Mouse (Mus musculus): Measurements from ENCODE around the gene Emc6. TPM values are rescaled to one million over a fixed set of nuclear protein-coding genes. Genes with fewer than 3 reads are reported as not detected.

Gene Emc6
- polyA plus RNA-seq, 1 experiment from 2014 or later: 133 TPM

- H3K4me1 ChIP-seq: no peaks in the 10 kb centered on the region
- H3K9me3 ChIP-seq (replicated peaks): no peaks in the 10 kb centered on the region
- no peak overlapping the region for H3K4me3 ChIP-seq
- H3K27ac ChIP-seq: no peak overlapping the region
- ATAC-seq: no peak
- H3K36me3 ChIP-seq (ENCODE audit: poor library complexity, severe bottlenecking): no peaks in the 10 kb centered on the region
- H3K4me2 ChIP-seq: no peak overlapping the region
- WGBS: 58% methylated on average over 11 of the region's 11 CpGs
- no peak overlapping the region for H3K9ac ChIP-seq
- H3K27me3 ChIP-seq: 0 out of 2 replicates have a peak, but pooled peaks cover 2% of the 10 kb centered on the region
Measured at GRCm38 (mm10) chr11:73146026-73146974, 30.5 kb downstream of the Emc6 start.

GRCm38 (mm10) chr11:73144261-73144681 lies 32.6 kb downstream of the Emc6 start:
- no peak overlapping the region for H3K9ac ChIP-seq
- no peaks in the 10 kb centered on the region for H3K36me3 ChIP-seq (ENCODE audit: poor library complexity, severe bottlenecking)
- no peak overlapping the region for H3K4me3 ChIP-seq
- H3K27me3 ChIP-seq: 0 out of 2 replicates have a peak, but pooled peaks cover 2% of the 10 kb centered on the region
- 78% methylated on average over 1 of the region's 1 CpGs for WGBS
- no peak overlapping the region for H3K27ac ChIP-seq
- ATAC-seq: no peak
- H3K4me2 ChIP-seq: no peak overlapping the region
- no peaks in the 10 kb centered on the region for H3K4me1 ChIP-seq
- no peaks in the 10 kb centered on the region for H3K9me3 ChIP-seq (replicated peaks)

GRCm38 (mm10) chr11:73137591-73138501 lies 39.0 kb downstream of the Emc6 start, which contains the start of gene Haspin:
TSS of gene Haspin (minus strand) at chr11:73138294.
- under 1% methylated on average over 65 of the region's 84 CpGs for WGBS
- no peaks in the 10 kb centered on the region for H3K9me3 ChIP-seq (replicated peaks)
- H3K36me3 ChIP-seq (ENCODE audit: poor library complexity, severe bottlenecking): peaks cover 23% of the 10 kb centered on the region

GRCm38 (mm10) chr11:73137116-73137515 lies 39.7 kb downstream of the Emc6 start:
- no peaks in the 10 kb centered on the region for H3K9me3 ChIP-seq (replicated peaks)
- no peak overlapping the region for H3K27ac ChIP-seq
- 39% methylated on average over 11 of the region's 11 CpGs for WGBS
- H3K9ac ChIP-seq: peak overlapping the region; percentile 81
- no peak for ATAC-seq
- peak overlapping the region; percentile 82 for H3K4me3 ChIP-seq
- H3K4me1 ChIP-seq: peaks cover 38% of the 10 kb centered on the region
- H3K4me2 ChIP-seq: peak overlapping the region; percentile 78
- no peaks in the 10 kb centered on the region for H3K27me3 ChIP-seq
- H3K36me3 ChIP-seq (ENCODE audit: poor library complexity, severe bottlenecking): peaks cover 30% of the 10 kb centered on the region

More at GRCm38 (mm10) chr11:73137591-73138501, 39.0 kb downstream of the Emc6 start, which contains the start of gene Haspin:
- no peaks in the 10 kb centered on the region for H3K27me3 ChIP-seq
- peak within 1 kb of the TSS; percentile 82 for H3K4me3 ChIP-seq
- peak; percentile 97 for ATAC-seq
- H3K27ac ChIP-seq: no peak within 1 kb of the TSS
- peak within 1 kb of the TSS; percentile 78 for H3K4me2 ChIP-seq
- peaks cover 38% of the 10 kb centered on the region for H3K4me1 ChIP-seq
- H3K9ac ChIP-seq: peak within 1 kb of the TSS; percentile 81

GRCm38 (mm10) chr11:73136587-73136986 lies 40.2 kb downstream of the Emc6 start:
- peak overlapping the region; percentile 81; the same call in 1 of the 2 replicates for H3K9ac ChIP-seq
- peak overlapping the region; percentile 82 for H3K4me3 ChIP-seq
- H3K9me3 ChIP-seq (replicated peaks): no peaks in the 10 kb centered on the region
- no peak overlapping the region for H3K27ac ChIP-seq
- no peaks in the 10 kb centered on the region for H3K27me3 ChIP-seq
- no peak for ATAC-seq
- H3K4me2 ChIP-seq: peak overlapping the region; percentile 78
- peaks cover 38% of the 10 kb centered on the region for H3K4me1 ChIP-seq
- H3K36me3 ChIP-seq (ENCODE audit: poor library complexity, severe bottlenecking): peaks cover 32% of the 10 kb centered on the region
- 89% methylated on average over 6 of the region's 6 CpGs for WGBS

- 93% methylated on average over 5 of the region's 5 CpGs for WGBS
- no peaks in the 10 kb centered on the region for H3K27me3 ChIP-seq
- peaks cover 43% of the 10 kb centered on the region for H3K36me3 ChIP-seq (ENCODE audit: poor library complexity, severe bottlenecking)
- H3K9ac ChIP-seq: no peak overlapping the region
- H3K4me2 ChIP-seq: peak overlapping the region; percentile 36
- H3K27ac ChIP-seq: no peak overlapping the region
- no peak for ATAC-seq
- H3K9me3 ChIP-seq (replicated peaks): no peaks in the 10 kb centered on the region
- H3K4me3 ChIP-seq: 0 out of 2 replicates have a peak overlapping the region, but pooled peaks have one; percentile 4
- H3K4me1 ChIP-seq: peaks cover 38% of the 10 kb centered on the region
Measured at GRCm38 (mm10) chr11:73134222-73134621, 42.6 kb downstream of the Emc6 start.

GRCm38 (mm10) chr11:73132999-73133398 lies 43.8 kb downstream of the Emc6 start:
- Histone ChIP-seq H3K27me3 (no peaks in the 10 kb centered on the region), H3K36me3 (ENCODE audit: poor library complexity, severe bottlenecking) (peaks cover 43% of the 10 kb centered on the region), H3K4me1 (peaks cover 35% of the 10 kb centered on the region), H3K27ac (no peak overlapping the region), H3K9ac (no peak overlapping the region), H3K4me3 (no peak overlapping the region), H3K9me3 (replicated peaks) (no peaks in the 10 kb centered on the region), H3K4me2 (no peak overlapping the region)
- ATAC-seq: no peak
- WGBS: 96% methylated on average over 6 of the region's 6 CpGs

GRCm38 (mm10) chr11:73131020-73131419 lies 45.8 kb downstream of the Emc6 start:
- 86% methylated on average over 7 of the region's 7 CpGs for WGBS
- H3K4me3 ChIP-seq: no peak overlapping the region
- H3K9me3 ChIP-seq (replicated peaks): no peaks in the 10 kb centered on the region

GRCm38 (mm10) chr11:73126495-73126894 lies 50.3 kb downstream of the Emc6 start:
- no peaks in the 10 kb centered on the region for H3K27me3 ChIP-seq
- peaks cover 25% of the 10 kb centered on the region for H3K36me3 ChIP-seq (ENCODE audit: poor library complexity, severe bottlenecking)
- H3K4me2 ChIP-seq: no peak overlapping the region
- no peak overlapping the region for H3K9ac ChIP-seq
- no peaks in the 10 kb centered on the region for H3K4me1 ChIP-seq
- no peak overlapping the region for H3K27ac ChIP-seq
- no peak for ATAC-seq
- 90% methylated on average over 6 of the region's 6 CpGs for WGBS
- H3K9me3 ChIP-seq (replicated peaks): no peaks in the 10 kb centered on the region
- H3K4me3 ChIP-seq: no peak overlapping the region

More at GRCm38 (mm10) chr11:73131020-73131419, 45.8 kb downstream of the Emc6 start:
- Histone ChIP-seq H3K4me1 (peaks cover 18% of the 10 kb centered on the region), H3K36me3 (ENCODE audit: poor library complexity, severe bottlenecking) (peaks cover 48% of the 10 kb centered on the region), H3K9ac (no peak overlapping the region), H3K27ac (no peak overlapping the region), H3K27me3 (no peaks in the 10 kb centered on the region), H3K4me2 (no peak overlapping the region)
- ATAC-seq: no peak

Data from forebrain, embryonic 13.5 days (tissue).